Mouse (Mus musculus): ENCODE data around the gene Tmem178.

GRCm38 (mm10) chr17:80899513-80900199 lies 44.8 kb upstream of the Tmem178 start:
- TF ChIP-seq CTCF (IDR thresholded peaks at IDR 0.05; ENCODE audit: low read depth, low read length) (no peak), POLR2AphosphoS5 (IDR thresholded peaks at IDR 0.05; ENCODE audit: insufficient replicate concordance, low read depth, low read length) (no peak)
